Mouse (Mus musculus) kidney, adult 11 months (tissue): ENCODE results near the gene Tmem9b.

Source experiments
- DNase-seq: peaks from one replicate; pipeline ENCODE4 v3.0.0; 2022

The Tmem9b gene

GRCm38 (mm10) chr7:109734806-109735205, 17.9 kb downstream of the Tmem9b start:
- DNase-seq: peak; percentile 27

GRCm38 (mm10) chr7:109731626-109732025, 21.0 kb downstream of the Tmem9b start, which contains the start of gene Ascl3:
Gene Ascl3, minus strand, starts transcription at chr7:109731726.
- no peak for DNase-seq

- no peak for DNase-seq
Observed at GRCm38 (mm10) chr7:109723697-109724096, 29.0 kb downstream of the Tmem9b start, which contains the start of gene BC051019. Gene BC051019, minus strand, starts transcription at chr7:109723850.

GRCm38 (mm10) chr7:109723114-109723513, 29.6 kb downstream of the Tmem9b start:
- DNase-seq: no peak

- DNase-seq: no peak
Observed at GRCm38 (mm10) chr7:109722618-109723017, 30.1 kb downstream of the Tmem9b start.

- no peak for DNase-seq
Observed at GRCm38 (mm10) chr7:109719286-109719685, 33.4 kb downstream of the Tmem9b start.

GRCm38 (mm10) chr7:109713434-109713982, 39.2 kb downstream of the Tmem9b start:
- DNase-seq: no peak

GRCm38 (mm10) chr7:109712198-109712597, 40.5 kb downstream of the Tmem9b start:
- DNase-seq: no peak

- DNase-seq: no peak
Observed at GRCm38 (mm10) chr7:109710069-109710468, 42.6 kb downstream of the Tmem9b start.

- peak; percentile 57 for DNase-seq
Observed at GRCm38 (mm10) chr7:109708961-109709382, 43.7 kb downstream of the Tmem9b start.

- peak; percentile 36 for DNase-seq
Observed at GRCm38 (mm10) chr7:109707023-109707785, 45.5 kb downstream of the Tmem9b start.

GRCm38 (mm10) chr7:109704461-109704860, 48.2 kb downstream of the Tmem9b start:
- DNase-seq: no peak

- DNase-seq: no peak
Observed at GRCm38 (mm10) chr7:109704016-109704377, 48.7 kb downstream of the Tmem9b start.

GRCm38 (mm10) chr7:109703190-109704015, 49.3 kb downstream of the Tmem9b start, which contains the start of the genes St5 and Akip1:
Gene St5, minus strand, starts transcription at chr7:109703605.
Gene Akip1, plus strand, starts transcription at chr7:109703690.
- DNase-seq: peak; percentile 93

- no peak for DNase-seq
Observed at GRCm38 (mm10) chr7:109702721-109703120, 50.0 kb downstream of the Tmem9b start.

GRCm38 (mm10) chr7:109700213-109700612, 52.5 kb downstream of the Tmem9b start:
- DNase-seq: no peak

- no peak for DNase-seq
Observed at GRCm38 (mm10) chr7:109695339-109695726, 57.3 kb downstream of the Tmem9b start.

GRCm38 (mm10) chr7:109694576-109695338, 57.9 kb downstream of the Tmem9b start:
- no peak for DNase-seq

GRCm38 (mm10) chr7:109690961-109691360, 61.7 kb downstream of the Tmem9b start:
- peak; percentile 19 for DNase-seq

GRCm38 (mm10) chr7:109690101-109690500, 62.6 kb downstream of the Tmem9b start:
- no peak for DNase-seq

- DNase-seq: no peak
Observed at GRCm38 (mm10) chr7:109686585-109687128, 66.0 kb downstream of the Tmem9b start.
